9 mouse cellular contexts compared by ENCODE assay signal in genomic region chr9:62825791-62826393, GRCm38 (mm10). TPM values are rescaled to one million over a fixed set of nuclear protein-coding genes. Genes with fewer than 3 reads are reported as not detected.
A peak's percentile ranks its signal among the peaks of the same experiment; 100 is the strongest.
DNase-seq lines count a peak whose midpoint lies in the region; ATAC-seq and TF ChIP-seq lines count a peak whose summit lies in the region.
"Had no signal": no experiment of that assay in that cellular context is flagged by ENCODE, and none has a peak within 500 bp of the region (broad histone marks: within the 10 kb centered on the region; RNA-seq: fewer than 3 reads in every experiment).

No protein-coding gene starts in this region.

- H3K9ac ChIP-seq in heart, embryonic 12.5 days, result no peak overlapping the region
- no peak overlapping the region for H3K9ac ChIP-seq in hindbrain, embryonic 15.5 days
- H3K9ac ChIP-seq in midbrain, postnatal 0 days (replicated peaks; ENCODE audit: low read length, poor library complexity, severe bottlenecking), result no peak overlapping the region
- H3K9ac ChIP-seq in kidney, embryonic 14.5 days (ENCODE audit: low read depth, low read length), result no peak overlapping the region

- no peaks in the 10 kb centered on the region for H3K27me3 ChIP-seq in heart, embryonic 12.5 days (replicated peaks)
- no peaks in the 10 kb centered on the region for H3K27me3 ChIP-seq in hindbrain, embryonic 15.5 days
- H3K27me3 ChIP-seq in midbrain, postnatal 0 days (ENCODE audit: insufficient read depth, low read length), result no peaks in the 10 kb centered on the region
- no peaks in the 10 kb centered on the region for H3K27me3 ChIP-seq in kidney, embryonic 14.5 days (ENCODE audit: control insufficient read depth, insufficient read depth, low read length)

- no peak overlapping the region; the same call in 1 of the 2 replicates for H3K27ac ChIP-seq in heart, embryonic 12.5 days (ENCODE audit: poor library complexity, severe bottlenecking)
- peak overlapping the region; percentile 57 for H3K27ac ChIP-seq in hindbrain, embryonic 15.5 days (replicated peaks)
- peak overlapping the region; percentile 57; the same call in 1 of the 2 replicates for H3K27ac ChIP-seq in midbrain, postnatal 0 days (ENCODE audit: low read depth, low read length)
- H3K27ac ChIP-seq in kidney, embryonic 14.5 days (ENCODE audit: low read depth, low read length), result no peak overlapping the region

- ATAC-seq in heart, embryonic 12.5 days (ENCODE audit: insufficient number of reproducible peaks, low FRiP score), result 0 out of 2 replicates have a peak, but pooled peaks have one; percentile 42
- ATAC-seq in hindbrain, embryonic 15.5 days (ENCODE audit: low FRiP score, low read depth), result no peak
- 0 out of 2 replicates have a peak, but pooled peaks have one; percentile 47 for ATAC-seq in midbrain, postnatal 0 days (ENCODE audit: low FRiP score)
- ATAC-seq in kidney, embryonic 14.5 days (ENCODE audit: low FRiP score, low TSS enrichment), result no peak

- peaks cover 22% of the 10 kb centered on the region for H3K4me1 ChIP-seq in heart, embryonic 12.5 days (replicated peaks)
- H3K4me1 ChIP-seq in hindbrain, embryonic 15.5 days (replicated peaks), result peaks cover 23% of the 10 kb centered on the region
- H3K4me1 ChIP-seq in midbrain, postnatal 0 days (ENCODE audit: insufficient read depth, low read length), result peaks cover 3% of the 10 kb centered on the region; the same call in 1 of the 2 replicates
- peaks cover 8% of the 10 kb centered on the region; the same call in 1 of the 2 replicates for H3K4me1 ChIP-seq in kidney, embryonic 14.5 days (ENCODE audit: control insufficient read depth, insufficient read depth, low read length)

- no peaks in the 10 kb centered on the region for H3K36me3 ChIP-seq in heart, embryonic 12.5 days
- no peaks in the 10 kb centered on the region for H3K36me3 ChIP-seq in hindbrain, embryonic 15.5 days
- H3K36me3 ChIP-seq in midbrain, postnatal 0 days (ENCODE audit: insufficient read depth, low read length), result no peaks in the 10 kb centered on the region
- H3K36me3 ChIP-seq in kidney, embryonic 14.5 days (ENCODE audit: control insufficient read depth, insufficient read depth, low read length), result no peaks in the 10 kb centered on the region

- WGBS in heart, embryonic 12.5 days, result 10% methylated on average over 8 of the region's 9 CpGs
- 8% methylated on average over 9 of the region's 9 CpGs for WGBS in hindbrain, embryonic 15.5 days
- WGBS in midbrain, postnatal 0 days, result 2% methylated on average over 9 of the region's 9 CpGs
- WGBS in kidney, embryonic 14.5 days, result 6% methylated on average over 9 of the region's 9 CpGs

- no peak for DNase-seq in heart, postnatal 25 days (ENCODE audit: low spot score)
- DNase-seq in R1 (ENCODE audit: low read depth, low spot score), result peak; percentile 92
- DNase-seq in midbrain, postnatal 0 days (ENCODE audit: low spot score), result peak; percentile 24
- DNase-seq in ovary, postnatal 10 days (ENCODE audit: low spot score), result no peak
- DNase-seq in urinary bladder, postnatal 4 days (ENCODE audit: low spot score in 2 of 2), result no peak

- no peaks in the 10 kb centered on the region; the same call in 1 of the 2 replicates for H3K9me3 ChIP-seq in heart, embryonic 12.5 days (replicated peaks)
- H3K9me3 ChIP-seq in hindbrain, embryonic 15.5 days, result no peaks in the 10 kb centered on the region
- H3K9me3 ChIP-seq in midbrain, postnatal 0 days (ENCODE audit: low read length), result no peaks in the 10 kb centered on the region
- H3K9me3 ChIP-seq in kidney, embryonic 14.5 days (ENCODE audit: control insufficient read depth, low read length), result no peaks in the 10 kb centered on the region

- peak overlapping the region; percentile 41 for H3K4me2 ChIP-seq in heart, embryonic 12.5 days
- peak overlapping the region; percentile 6; the same call in 1 of the 2 replicates for H3K4me2 ChIP-seq in hindbrain, embryonic 15.5 days
- H3K4me2 ChIP-seq in midbrain, postnatal 0 days (ENCODE audit: low read depth, low read length, poor library complexity, severe bottlenecking), result no peak overlapping the region
- no peak overlapping the region for H3K4me2 ChIP-seq in kidney, embryonic 14.5 days (replicated peaks; ENCODE audit: low read depth, low read length)

- TF ChIP-seq CTCF in midbrain, postnatal 0 days (IDR thresholded peaks at IDR 0.05), result no peak

- intact Hi-C loops in heart, postnatal 25 days (cut with DNase I), result loop anchor here (2.0 kb wide), 1 partner anchor 83 kb away; no protein-coding TSS in a partner anchor

- no peak overlapping the region for H3K4me3 ChIP-seq in heart, embryonic 12.5 days
- H3K4me3 ChIP-seq in hindbrain, embryonic 15.5 days, result no peak overlapping the region
- H3K4me3 ChIP-seq in midbrain, postnatal 0 days (ENCODE audit: low read depth, low read length), result no peak overlapping the region
- H3K4me3 ChIP-seq in kidney, embryonic 14.5 days (ENCODE audit: low read length), result no peak overlapping the region

RNA-seq across cellular contexts. Expression of gene Cln6, which starts 12.7 kb away (rescaled TPM):
- polyA plus RNA-seq in heart, embryonic 12.5 days (2016; fragmentation: Nextera tagmentation; extraction: Ambion mirVana), result 19.6 and 21.6 TPM in 2 replicates
- total RNA-seq in heart, postnatal 25 days (2021), result 10 to 100 TPM; 18.0 to 19.7 TPM
- 6.2 and 7.0 TPM in 2 replicates for polyA plus RNA-seq in hindbrain, embryonic 15.5 days (2015; fragmentation: Nextera tagmentation; extraction: Ambion mirVana)
- total RNA-seq in midbrain, postnatal 0 days (2014; rRNA removed), result 13.2 and 14.2 TPM in 2 replicates
- polyA plus RNA-seq in midbrain, postnatal 0 days (2015; fragmentation: Nextera tagmentation; extraction: Ambion mirVana), result 7.3 and 7.4 TPM in 2 replicates
- polyA plus RNA-seq in kidney, embryonic 14.5 days (2014; fragmentation: Nextera tagmentation; extraction: Ambion mirVana), result 21.7 and 28.2 TPM in 2 replicates

RNA-seq across cellular contexts. Expression of gene Fem1b, which starts 14.2 kb away (rescaled TPM):
- 23.4 and 23.9 TPM in 2 replicates for polyA plus RNA-seq in heart, embryonic 12.5 days (2016; fragmentation: Nextera tagmentation; extraction: Ambion mirVana)
- 10 to 100 TPM; 18.2 to 20.6 TPM for total RNA-seq in heart, postnatal 25 days (2021)
- 53.0 and 53.5 TPM in 2 replicates for polyA plus RNA-seq in hindbrain, embryonic 15.5 days (2015; fragmentation: Nextera tagmentation; extraction: Ambion mirVana)
- total RNA-seq in midbrain, postnatal 0 days (2014; rRNA removed), result 193 and 233 TPM in 2 replicates
- polyA plus RNA-seq in midbrain, postnatal 0 days (2015; fragmentation: Nextera tagmentation; extraction: Ambion mirVana), result 36.5 and 42.0 TPM in 2 replicates
- 20.8 and 38.2 TPM in 2 replicates for polyA plus RNA-seq in kidney, embryonic 14.5 days (2014; fragmentation: Nextera tagmentation; extraction: Ambion mirVana)

RNA-seq across cellular contexts. Expression of gene Calml4, which starts 32.0 kb away (rescaled TPM):
- polyA plus RNA-seq in heart, embryonic 12.5 days (2016; fragmentation: Nextera tagmentation; extraction: Ambion mirVana), result 0.27 and 0.52 TPM in 2 replicates
- total RNA-seq in heart, postnatal 25 days (2021), result 1 to 10 TPM; 1.3 to 1.7 TPM
- 15.4 and 19.5 TPM in 2 replicates for polyA plus RNA-seq in hindbrain, embryonic 15.5 days (2015; fragmentation: Nextera tagmentation; extraction: Ambion mirVana)
- total RNA-seq in midbrain, postnatal 0 days (2014; rRNA removed), result 3.2 TPM in 2 replicates
- 4.9 and 5.1 TPM in 2 replicates for polyA plus RNA-seq in midbrain, postnatal 0 days (2015; fragmentation: Nextera tagmentation; extraction: Ambion mirVana)
- polyA plus RNA-seq in kidney, embryonic 14.5 days (2014; fragmentation: Nextera tagmentation; extraction: Ambion mirVana), result 59.7 and 72.0 TPM in 2 replicates
- total RNA-seq: neutrophil, adult 5-6 weeks had no signal

Comparison
In these comparisons a context has a peak if more than half of its experiments do, and no peak if none do; other contexts are left out.
1. ATAC-seq: peak in heart, embryonic 12.5 days (single experiment) and midbrain, postnatal 0 days (single experiment); none in hindbrain, embryonic 15.5 days (single experiment) and kidney, embryonic 14.5 days (single experiment).
2. H3K27ac ChIP-seq: peak in hindbrain, embryonic 15.5 days (single experiment) and midbrain, postnatal 0 days (single experiment); none in heart, embryonic 12.5 days (single experiment) and kidney, embryonic 14.5 days (single experiment).
3. H3K4me2 ChIP-seq: peak in heart, embryonic 12.5 days (single experiment) and hindbrain, embryonic 15.5 days (single experiment); none in midbrain, postnatal 0 days (single experiment) and kidney, embryonic 14.5 days (single experiment).
4. DNase-seq: peak in R1 (single experiment) and midbrain, postnatal 0 days (single experiment); none in heart, postnatal 25 days (single experiment), ovary, postnatal 10 days (single experiment) and urinary bladder, postnatal 4 days (0 of 2).